Mouse (Mus musculus) heart, postnatal 0 days (tissue): ENCODE data around the gene Pdzd3.
A peak's percentile ranks its signal among the peaks of the same experiment; 100 is the strongest.

Experiments
- CTCF ChIP-seq: IDR thresholded peaks from 2 replicates; pipeline ENCODE4 v1.5.1; 2016; ENCODE audit warnings: antibody characterized with exemption, control low read depth, low read depth
- EP300 ChIP-seq: IDR thresholded peaks from 2 replicates; pipeline ENCODE4 v1.6.1; 2016; ENCODE audit warnings: antibody characterized with exemption, low read depth

DNA sequence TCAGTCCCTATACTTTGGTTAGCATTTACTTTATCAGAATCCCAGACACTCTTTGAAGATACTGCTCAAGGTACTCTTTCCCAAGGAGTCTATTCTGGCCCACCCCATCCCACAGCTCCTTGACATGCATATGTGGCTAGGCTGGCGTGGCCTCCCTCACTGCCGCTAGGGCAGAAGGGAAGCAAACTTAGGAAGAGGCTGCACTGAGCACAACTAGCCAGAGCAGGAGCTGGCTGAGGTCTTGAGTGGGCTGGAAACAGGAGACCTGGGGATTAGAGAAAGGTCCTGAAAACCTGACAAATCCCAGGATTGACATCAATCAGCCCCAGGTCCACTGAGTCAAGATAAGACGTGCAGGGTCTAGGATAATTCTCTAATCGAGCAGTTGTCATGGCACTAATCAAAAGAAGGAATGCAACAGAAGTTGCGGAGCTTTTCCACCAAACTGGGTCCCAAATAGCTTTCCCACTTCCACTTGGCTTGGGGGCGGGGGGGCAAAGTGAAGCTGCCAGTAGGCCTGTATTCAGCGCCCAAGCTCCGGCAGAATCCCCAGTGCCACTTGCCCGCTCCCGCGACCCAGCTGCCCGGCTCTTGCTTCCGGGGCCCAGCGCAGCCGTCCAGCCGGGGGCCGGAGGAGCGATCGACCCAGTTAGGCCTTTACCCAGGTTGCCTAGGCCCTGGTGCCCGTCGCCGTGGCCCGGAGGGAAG lies 16.2 kb upstream of the Pdzd3 start:
- TF ChIP-seq EP300 (no peak), CTCF (peak; percentile 25; the same call in 1 of the 2 replicates)
